Mouse (Mus musculus) bone marrow macrophage, adult 2 months (primary cell): Measurements from ENCODE around the gene Cnst.

Source experiments
- CTCF ChIP-seq: IDR thresholded peaks from 2 replicates; pipeline ENCODE4 v1.5.1; 2012; ENCODE audit warnings: low read depth, mild to moderate bottlenecking, low read length, moderate library complexity
- POLR2A ChIP-seq: IDR thresholded peaks from 2 replicates; pipeline ENCODE4 v1.6.1; 2012; ENCODE audit warnings: mild to moderate bottlenecking, low read depth, low read length, borderline replicate concordance

GRCm38 (mm10) chr1:179608521-179608920 lies 62.4 kb downstream of the Cnst start:
- no peak for TF ChIP-seq CTCF
- TF ChIP-seq POLR2A: no peak
